Mouse (Mus musculus) brain, embryonic 18.5 days (tissue): Measurements from ENCODE around the gene Slain2.
"Not testable (repeated sequence)": the region's sequence is repeated elsewhere in the genome, so short reads cannot be mapped to it uniquely, and the experiment has no call there.

Experiments used
- DNase-seq: peaks from one replicate; pipeline ENCODE4 v3.0.0-alpha.2; 2012; ENCODE audit warnings: low read depth, low spot score

Slain2 gene

GRCm38 (mm10) chr5:72950252-72950651, 36.1 kb downstream of the Slain2 start:
- no peak for DNase-seq

GRCm38 (mm10) chr5:72953996-72954604, 40.0 kb downstream of the Slain2 start:
- no peak for DNase-seq

- DNase-seq, result no peak
Observed at GRCm38 (mm10) chr5:72957281-72957680, 43.2 kb downstream of the Slain2 start.

- DNase-seq, result no peak
Observed at GRCm38 (mm10) chr5:72960096-72960495, 46.0 kb downstream of the Slain2 start.

GRCm38 (mm10) chr5:72965706-72966105, 51.6 kb downstream of the Slain2 start:
- no peak for DNase-seq

- DNase-seq, result no peak
Observed at GRCm38 (mm10) chr5:72972435-72972834, 58.3 kb downstream of the Slain2 start.

- DNase-seq, result no peak
Observed at GRCm38 (mm10) chr5:72972934-72973333, 58.8 kb downstream of the Slain2 start.

GRCm38 (mm10) chr5:72974602-72975001, 60.5 kb downstream of the Slain2 start, which contains the start of gene Gm10135:
TSS of gene Gm10135 (minus strand) at chr5:72974702.
- no peak for DNase-seq

- DNase-seq, result no peak
Observed at GRCm38 (mm10) chr5:72975996-72976395, 61.9 kb downstream of the Slain2 start.

- no peak for DNase-seq
Observed at GRCm38 (mm10) chr5:72976539-72976938, 62.4 kb downstream of the Slain2 start.

GRCm38 (mm10) chr5:72984091-72984490, 70.0 kb downstream of the Slain2 start:
- DNase-seq, result peak; percentile 36

GRCm38 (mm10) chr5:72987786-72988185, 73.7 kb downstream of the Slain2 start:
- no peak for DNase-seq

- DNase-seq, result no peak
Observed at GRCm38 (mm10) chr5:72989756-72990155, 75.7 kb downstream of the Slain2 start.

GRCm38 (mm10) chr5:72992474-72992873, 78.4 kb downstream of the Slain2 start:
- DNase-seq, result no peak

- no peak for DNase-seq
Observed at GRCm38 (mm10) chr5:72994424-72994823, 80.3 kb downstream of the Slain2 start.

- no peak for DNase-seq
Observed at GRCm38 (mm10) chr5:72994928-72995327, 80.8 kb downstream of the Slain2 start.

GRCm38 (mm10) chr5:72995379-72995778, 81.3 kb downstream of the Slain2 start:
- no peak for DNase-seq

- DNase-seq, result not testable (repeated sequence)
Observed at GRCm38 (mm10) chr5:72998546-72998945, 84.4 kb downstream of the Slain2 start.

GRCm38 (mm10) chr5:73004046-73004445, 89.9 kb downstream of the Slain2 start:
- no peak for DNase-seq

GRCm38 (mm10) chr5:73006784-73007581, 92.9 kb downstream of the Slain2 start, which contains the start of gene Slc10a4:
TSS of gene Slc10a4 (plus strand) at chr5:73006883.
- DNase-seq, result no peak

GRCm38 (mm10) chr5:73007582-73007959, 93.5 kb downstream of the Slain2 start:
- no peak for DNase-seq

GRCm38 (mm10) chr5:73008230-73008629, 94.1 kb downstream of the Slain2 start:
- DNase-seq, result not testable (repeated sequence)

- DNase-seq, result not testable (repeated sequence)
Observed at GRCm38 (mm10) chr5:73011806-73012205, 97.7 kb downstream of the Slain2 start.
